Mouse (Mus musculus) spleen, adult 10 weeks (tissue): Measurements from ENCODE around the gene Pkn2. TPM values are rescaled to one million over a fixed set of nuclear protein-coding genes. Genes with fewer than 3 reads are reported as not detected.

Experiments used
- polyA plus RNA-seq: library from polyadenylated mRNA; stranded (reverse); fragments of 350-450 nt; fragmentation: Illumina TruSeq; extraction: RNeasy Lipid Tissue Mini Kit (QIAGEN cat#74804); gene quantifications from one replicate; pipeline ENCODE4 v1.2.3, GENCODE M21; 2015; ENCODE audit warnings: low replicate concordance; ENCODE audit not compliant: insufficient read depth

Gene Pkn2
- 42.2 TPM for polyA plus RNA-seq

DNA sequence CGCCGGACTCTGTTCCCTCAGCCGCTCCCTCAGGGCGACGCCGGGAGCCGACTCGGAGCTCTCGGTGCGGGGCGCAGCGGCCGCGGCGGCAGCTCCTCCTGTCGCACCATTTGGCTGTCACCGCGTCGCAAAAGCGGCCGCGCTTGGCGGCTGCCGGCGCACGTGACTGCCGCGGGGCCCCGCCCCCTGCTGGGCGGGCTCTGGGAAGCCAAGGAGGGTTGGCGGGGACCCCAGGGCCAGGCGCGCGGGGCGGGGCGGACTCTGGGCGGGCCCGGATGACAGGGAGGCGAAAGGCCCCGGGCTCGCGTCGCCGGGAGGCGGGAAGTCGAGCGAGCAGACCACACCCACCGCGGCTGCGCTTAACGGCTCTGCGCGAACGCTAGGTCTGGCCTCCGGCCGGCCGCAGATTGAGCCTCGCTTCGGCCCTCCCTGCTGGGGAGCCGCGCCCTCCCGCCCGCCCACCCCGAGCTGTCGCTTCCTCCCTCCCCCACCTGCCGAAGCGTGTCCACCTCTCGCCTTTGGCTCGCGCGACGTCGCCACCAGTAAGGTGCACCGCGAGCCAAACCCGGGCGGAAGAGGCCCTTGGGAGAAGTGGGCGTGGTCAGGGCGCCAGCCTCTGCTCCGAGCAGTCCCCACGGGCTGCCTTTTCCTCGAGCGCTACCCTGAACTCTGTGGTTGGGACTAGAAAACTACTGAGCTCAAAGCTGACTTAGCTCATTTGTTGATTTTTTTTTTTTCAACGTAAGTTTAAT is at the start of gene Pkn2:
TSS of gene Pkn2 (minus strand) at position 133 of the 752 bp plus-strand sequence.

DNA sequence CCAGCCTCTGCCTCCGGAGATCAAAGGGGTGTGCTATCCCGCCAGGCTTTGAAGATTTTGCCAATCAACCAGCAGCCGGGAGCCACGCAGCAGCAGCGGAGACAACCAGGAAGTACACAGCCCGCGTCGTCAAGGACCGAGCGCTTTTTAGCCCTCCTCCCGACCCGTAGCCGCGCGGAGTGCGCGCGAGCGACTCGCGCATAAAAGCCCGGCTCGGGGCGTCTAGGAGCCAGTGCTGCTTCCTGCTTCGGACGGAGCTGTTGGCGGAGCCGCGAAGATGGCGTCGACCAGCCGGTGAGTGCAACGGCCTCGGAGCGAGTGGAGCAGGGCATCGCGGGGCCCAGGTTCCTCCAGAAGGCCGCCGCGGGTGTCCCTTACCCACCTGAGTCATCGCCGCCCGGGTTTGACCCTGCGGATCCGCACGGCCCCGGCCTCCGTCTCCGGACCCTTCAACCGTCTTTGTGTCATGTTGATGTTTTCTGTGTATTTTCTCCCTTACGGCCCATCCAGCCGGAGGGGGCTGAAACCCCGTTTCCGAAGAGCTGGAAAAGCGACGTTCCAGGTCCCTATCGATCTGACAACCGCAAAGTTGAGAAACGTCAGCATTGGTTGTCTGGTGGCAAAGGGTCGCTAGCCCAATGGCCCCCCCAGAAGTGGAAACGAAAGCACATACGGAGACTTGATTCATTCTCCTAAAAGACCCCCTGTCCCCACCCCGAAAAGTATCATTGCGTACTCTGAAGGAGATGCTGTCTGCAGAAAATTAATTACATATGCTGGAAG is 116.6 kb downstream of the Pkn2 start, which contains the start of gene Gtf2b:
TSS of gene Gtf2b (plus strand) at position 51 of the 783 bp plus-strand sequence.

Other genes with a start within 250 kb of the Pkn2 start
- gene Kyat3, start 181.0 kb downstream of the Pkn2 start, polyA plus RNA-seq, result 12.1 TPM
- gene Gtf2b, start 117.0 kb downstream of the Pkn2 start, polyA plus RNA-seq, result 59.3 TPM